Mouse (Mus musculus) kidney, adult 18-20 months (tissue): ENCODE results near the gene Krtap28-10.
"Not testable (repeated sequence)": the region's sequence is repeated elsewhere in the genome, so short reads cannot be mapped to it uniquely, and the experiment has no call there.

Experiments used
- DNase-seq: peaks from one replicate; pipeline ENCODE4 v3.0.0; 2021

Gene Krtap28-10

DNA sequence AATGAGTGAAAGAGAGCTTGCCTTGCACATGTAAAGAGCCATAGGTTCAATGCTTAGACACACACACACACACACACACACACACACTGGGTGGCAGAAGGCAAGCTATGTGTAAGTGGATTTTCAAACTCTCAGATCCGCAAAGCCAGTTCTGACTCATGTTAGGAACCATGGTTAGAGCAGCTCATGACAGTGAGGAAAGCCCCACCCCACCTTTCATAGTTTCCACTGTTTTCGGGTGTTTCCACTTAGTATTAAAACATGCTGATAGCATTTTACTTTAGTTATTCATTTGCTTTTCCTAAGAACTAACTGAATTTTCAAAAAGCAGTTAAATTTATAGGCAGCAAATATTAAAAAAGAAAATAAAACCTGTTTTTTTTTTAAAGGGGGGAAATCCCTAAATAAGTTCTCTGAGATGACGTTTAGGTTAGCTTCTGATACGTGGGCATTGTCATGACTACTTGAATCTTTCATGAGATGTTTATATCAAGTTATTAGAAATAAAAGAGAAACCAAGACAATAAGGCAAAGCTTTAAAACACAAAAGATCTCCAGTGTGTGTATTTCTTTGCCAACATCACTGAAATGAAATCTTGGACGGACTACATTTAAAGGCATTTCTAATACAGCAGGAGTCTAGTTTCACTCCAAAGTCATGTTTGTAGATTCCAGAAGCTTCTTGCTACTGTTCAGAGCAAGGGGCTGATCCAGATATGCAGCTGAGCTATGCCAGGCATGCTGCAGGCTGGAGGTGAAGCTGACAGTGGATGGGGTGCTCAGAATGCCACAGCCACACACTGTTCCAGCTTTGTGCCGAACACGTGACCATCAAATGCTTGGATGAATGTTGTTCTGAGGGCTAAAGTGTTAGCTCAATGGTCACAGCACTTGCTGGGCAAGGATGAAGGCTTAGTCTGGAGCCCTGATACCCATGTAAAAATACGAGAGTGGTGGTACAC lies 35.8 kb downstream of the Krtap28-10 start:
- DNase-seq = no peak

DNA sequence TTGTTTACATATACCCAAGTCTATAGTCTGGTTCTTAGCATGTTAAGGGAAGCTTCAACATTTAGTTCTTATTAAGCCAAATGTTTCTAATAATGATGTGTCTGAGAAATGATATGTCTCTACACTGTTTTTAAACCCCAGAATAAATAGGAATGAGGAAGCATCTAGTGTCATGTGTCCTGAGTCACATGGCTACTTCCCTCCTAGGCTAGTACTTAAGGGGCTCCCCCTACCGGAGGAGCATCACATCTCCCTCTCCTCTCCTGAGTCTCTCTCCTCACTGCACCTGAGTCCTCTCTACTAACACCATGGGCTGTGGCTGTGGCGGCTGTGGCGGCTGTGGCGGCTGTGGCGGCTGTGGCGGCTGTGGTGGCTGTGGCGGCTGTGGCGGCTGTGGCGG lies 42.0 kb downstream of the Krtap28-10 start, which contains the start of gene Gm47959:
Gene Gm47959 (plus strand): TSS at position 243 of the 400 bp plus-strand sequence.
- not testable (repeated sequence) for DNase-seq

- no peak for DNase-seq
Observed at GRCm38 (mm10) chr1:82993947-82994346, 48.3 kb downstream of the Krtap28-10 start.

- peak; percentile 67 for DNase-seq
Observed at GRCm38 (mm10) chr1:82992093-82992492, 50.2 kb downstream of the Krtap28-10 start.

DNA sequence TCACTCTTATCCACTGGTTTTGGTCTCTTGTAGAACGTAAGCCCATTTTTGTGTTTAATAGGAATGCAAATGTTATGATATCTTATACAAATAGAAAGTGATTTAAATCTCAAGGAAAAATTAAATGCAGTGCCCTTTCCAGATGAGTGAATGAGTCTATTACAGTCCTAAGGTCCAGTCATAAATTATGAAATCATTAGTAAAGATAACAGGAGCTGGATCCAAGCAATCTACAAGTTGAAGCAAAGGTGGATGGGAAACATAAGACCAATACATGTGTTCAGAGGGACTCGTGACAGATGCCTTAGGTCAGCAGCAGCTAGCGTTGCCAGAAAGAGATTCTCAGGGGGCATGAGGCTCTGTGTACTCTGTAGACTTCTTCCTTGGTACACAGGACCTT lies 50.7 kb downstream of the Krtap28-10 start:
- no peak for DNase-seq
